Mouse (Mus musculus): ENCODE measurements around the gene Calhm4.

Calhm4 gene

DNA sequence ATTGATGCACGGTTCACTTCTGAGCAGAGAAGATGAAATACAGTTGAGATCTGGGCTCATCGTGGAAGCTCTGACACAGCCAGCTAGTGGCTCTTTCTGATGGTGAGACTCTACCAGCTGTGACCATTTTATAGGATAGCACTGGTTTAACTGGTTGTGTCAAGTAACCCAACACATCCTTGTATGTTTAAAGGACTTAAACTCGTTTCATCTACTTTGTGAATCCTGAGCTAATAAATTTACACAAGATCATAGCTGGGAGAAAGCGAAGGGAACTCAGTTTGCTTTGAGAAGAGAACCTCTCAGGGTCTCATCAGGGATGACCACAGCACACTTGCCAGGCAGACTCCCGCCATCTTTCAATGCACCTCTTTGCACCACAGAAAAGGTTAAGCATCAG is at the start of gene Calhm4:
Gene Calhm4, minus strand, starts transcription at position 101 of the 400 bp plus-strand sequence.
- no peak for ATAC-seq (ENCODE audit: low TSS enrichment)

DNA sequence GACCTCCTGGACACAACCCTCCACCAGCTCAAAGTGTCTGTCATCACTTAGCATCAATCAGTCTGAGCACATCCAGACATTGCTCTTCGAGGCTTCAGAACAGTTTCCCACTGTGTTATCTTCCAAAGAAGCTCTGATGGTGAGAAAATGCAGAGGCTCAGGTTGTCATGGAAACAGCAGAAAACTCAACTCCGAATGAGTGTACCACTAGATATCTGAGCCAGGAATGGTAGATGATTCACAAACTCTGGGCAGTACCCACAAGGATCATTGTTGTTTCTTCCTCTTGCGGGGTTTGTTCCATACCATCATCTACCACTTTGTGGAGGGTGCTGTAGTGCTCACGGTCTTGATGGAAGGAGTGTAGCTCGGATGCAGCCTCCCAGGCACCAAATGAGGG is 47.8 kb upstream of the Calhm4 start:
- peak; percentile 86 for ATAC-seq (ENCODE audit: low TSS enrichment)

- ATAC-seq (ENCODE audit: low TSS enrichment) = no peak
Observed at GRCm38 (mm10) chr10:34090481-34090880, 46.4 kb upstream of the Calhm4 start.

DNA sequence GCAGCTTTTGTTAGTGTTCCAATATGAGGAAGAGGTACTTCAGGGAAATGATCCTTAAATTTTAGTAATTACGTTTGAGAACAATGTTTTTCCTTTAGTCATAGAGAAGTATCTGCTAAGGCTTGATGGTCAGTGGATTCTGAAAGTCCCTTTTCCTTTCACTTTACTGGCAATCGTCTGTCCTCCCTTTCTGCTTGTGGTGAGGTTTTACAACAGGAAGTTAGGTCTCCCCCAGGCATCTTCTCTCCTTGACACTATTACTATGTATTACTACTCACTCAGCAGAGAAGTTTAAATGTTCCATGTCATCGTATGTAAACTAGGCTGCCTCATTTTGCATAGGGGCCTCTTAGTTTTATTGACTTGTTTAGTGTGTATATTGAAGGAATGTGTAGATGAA is 45.4 kb upstream of the Calhm4 start:
- no peak for ATAC-seq (ENCODE audit: low TSS enrichment)

DNA sequence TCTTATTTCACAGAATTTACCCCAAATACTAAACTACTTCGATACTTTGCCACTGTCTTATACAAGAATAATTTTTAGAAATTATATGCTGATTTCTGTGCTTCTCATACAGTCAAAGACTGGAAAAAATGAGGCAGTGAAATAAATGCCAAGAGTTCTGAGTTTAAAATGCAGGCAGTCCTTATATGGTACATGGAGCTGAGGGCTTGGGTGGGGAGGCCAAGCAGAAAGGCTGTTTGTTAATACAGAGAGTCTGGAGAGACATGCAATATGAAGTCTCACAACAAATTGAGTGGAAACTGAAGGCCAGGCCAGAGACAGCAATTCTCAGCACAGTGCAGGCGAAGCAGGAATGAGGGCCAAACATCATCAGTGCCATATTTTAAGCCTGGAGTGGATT is 44.4 kb upstream of the Calhm4 start:
- no peak for ATAC-seq (ENCODE audit: low TSS enrichment)

GRCm38 (mm10) chr10:34086514-34086913 is 42.4 kb upstream of the Calhm4 start:
- ATAC-seq (ENCODE audit: low TSS enrichment) = no peak

GRCm38 (mm10) chr10:34074522-34075200 is 30.6 kb upstream of the Calhm4 start:
- no peak for ATAC-seq (ENCODE audit: low TSS enrichment)

DNA sequence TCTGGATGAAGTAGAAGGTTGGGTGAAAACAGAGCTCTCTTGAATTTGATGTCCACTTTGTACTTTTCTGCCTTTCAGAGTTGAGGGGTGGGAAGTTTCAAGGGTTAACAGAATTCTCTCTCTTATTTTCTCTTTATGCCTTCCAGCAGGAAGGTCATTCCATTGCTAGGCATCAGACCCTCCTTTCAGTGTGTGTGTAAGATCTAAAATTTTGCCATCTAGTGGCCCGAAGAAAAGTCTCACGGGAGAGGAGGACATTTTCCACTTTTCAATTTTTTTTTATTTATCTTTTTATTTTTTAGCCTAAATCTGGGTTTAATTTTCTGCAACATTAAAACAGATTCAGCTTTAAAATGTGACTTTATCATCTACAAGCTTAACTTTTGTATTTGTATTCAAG is 27.5 kb upstream of the Calhm4 start:
- 0 out of 2 replicates have a peak, but pooled peaks have one; percentile 57 for ATAC-seq (ENCODE audit: low TSS enrichment)

DNA sequence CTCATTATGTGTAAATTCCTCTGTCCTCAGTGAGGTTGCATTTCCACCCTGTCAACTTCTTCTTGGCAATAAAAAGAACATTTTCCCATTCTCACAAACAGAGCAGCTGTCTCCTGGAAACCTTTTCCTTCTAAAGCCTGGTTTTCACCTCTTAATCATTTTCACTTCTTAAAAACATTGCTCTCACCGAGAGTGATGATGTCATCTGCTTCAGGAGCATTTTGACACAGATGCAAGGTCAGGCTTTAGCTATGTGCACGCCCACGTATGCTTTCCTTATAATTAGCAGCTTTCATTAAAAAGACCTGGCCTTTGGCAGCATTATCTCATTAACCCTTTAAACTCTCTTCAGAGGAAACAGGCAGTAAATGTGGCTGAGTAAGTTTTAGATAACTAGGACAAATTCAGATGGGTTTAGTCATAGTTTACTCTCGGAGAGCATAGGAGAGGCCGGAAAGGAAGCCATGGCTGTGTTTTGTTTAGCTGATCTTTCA is 26.9 kb upstream of the Calhm4 start:
- 0 out of 2 replicates have a peak, but pooled peaks have one; percentile 31 for ATAC-seq (ENCODE audit: low TSS enrichment)

DNA sequence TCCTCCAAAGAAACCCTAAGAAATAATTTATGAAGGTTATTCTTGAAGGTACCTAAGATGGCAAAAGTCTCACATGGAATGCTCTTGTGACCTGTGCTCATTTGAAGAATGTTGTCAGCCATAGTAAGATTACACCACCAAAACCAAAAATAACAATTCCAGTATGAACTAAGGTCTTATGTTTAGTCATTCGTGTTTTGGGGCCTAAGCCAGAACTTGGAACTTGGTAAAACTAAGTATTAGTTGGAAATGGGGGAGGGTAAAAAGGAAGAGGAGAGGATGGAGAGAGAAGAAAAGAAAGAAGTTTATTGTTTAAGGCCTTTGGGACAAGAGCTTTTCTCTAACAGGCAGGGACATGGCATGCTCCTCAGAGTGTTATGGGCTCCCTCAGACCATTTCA is 25.5 kb upstream of the Calhm4 start:
- no peak for ATAC-seq (ENCODE audit: low TSS enrichment)

GRCm38 (mm10) chr10:34066591-34066990 is 22.5 kb upstream of the Calhm4 start:
- ATAC-seq (ENCODE audit: low TSS enrichment) = no peak

GRCm38 (mm10) chr10:34053987-34054386 is 9.9 kb upstream of the Calhm4 start:
- no peak for ATAC-seq (ENCODE audit: low TSS enrichment)

- ATAC-seq (ENCODE audit: low TSS enrichment) = no peak
Observed at GRCm38 (mm10) chr10:34037401-34037800, 6.7 kb downstream of the Calhm4 start, which contains the start of gene Trappc3l. TSS of gene Trappc3l (plus strand) at chr10:34037597.

GRCm38 (mm10) chr10:34036587-34036986 is 7.5 kb downstream of the Calhm4 start:
- ATAC-seq (ENCODE audit: low TSS enrichment) = peak; percentile 97

GRCm38 (mm10) chr10:34033630-34034305 is 10.3 kb downstream of the Calhm4 start:
- ATAC-seq (ENCODE audit: low TSS enrichment) = peak; percentile 94

DNA sequence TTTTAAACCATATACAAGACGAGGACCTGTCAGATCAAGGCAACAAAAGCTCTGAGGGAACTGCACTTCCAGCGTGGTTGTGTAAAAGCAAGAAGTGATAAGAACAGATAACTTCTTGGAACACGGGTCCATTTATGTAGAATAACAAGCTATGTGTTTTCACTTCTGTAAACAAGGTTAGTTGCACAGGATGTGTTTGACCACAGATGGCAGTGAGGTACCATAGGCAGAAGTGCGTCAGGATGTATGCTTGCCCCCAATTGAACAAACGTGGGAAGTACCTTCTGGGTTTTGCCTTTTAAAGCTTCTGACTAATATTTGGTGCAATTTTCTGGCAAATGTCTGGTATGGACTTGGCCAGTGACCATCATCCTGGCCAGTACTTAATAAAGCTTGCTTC is 13.8 kb downstream of the Calhm4 start:
- no peak for ATAC-seq (ENCODE audit: low TSS enrichment)

DNA sequence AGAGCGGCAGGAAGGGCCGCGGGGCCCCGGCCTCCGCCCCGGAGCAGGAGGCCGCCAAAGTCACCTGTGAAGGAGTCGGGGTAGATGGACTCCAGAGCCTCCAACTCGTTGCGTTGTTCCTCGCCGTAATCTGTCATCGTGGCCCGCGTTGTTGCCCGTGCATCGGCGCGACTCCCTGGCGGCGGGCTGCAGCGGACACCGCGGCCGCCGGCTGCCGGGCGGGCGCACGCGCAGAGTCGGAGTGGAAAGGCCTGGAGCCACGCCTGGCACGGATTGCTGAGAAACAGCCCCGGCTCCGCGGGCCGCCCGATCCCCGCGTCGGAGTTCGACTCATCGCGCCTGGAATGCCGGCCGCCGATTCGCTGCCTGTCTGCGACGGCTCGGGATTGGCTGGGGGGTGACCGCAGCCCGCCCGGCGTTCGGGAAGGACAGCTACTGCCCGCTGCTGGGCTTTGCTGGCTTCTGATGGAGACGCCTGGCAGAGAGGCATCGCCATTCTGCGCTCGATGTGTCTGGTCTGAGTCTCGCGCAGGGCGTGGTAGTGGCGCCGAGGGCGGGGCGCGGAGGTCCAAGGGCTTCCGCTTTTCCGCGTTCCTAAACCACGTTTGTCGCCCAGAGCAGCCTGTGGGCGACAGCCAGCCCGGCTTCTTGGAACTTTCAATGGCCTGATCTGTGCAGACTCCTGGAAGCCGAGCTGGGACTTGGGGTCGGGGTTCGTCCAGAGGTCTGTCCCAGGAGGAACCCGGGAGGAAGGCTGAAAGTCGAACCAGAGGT is 24.6 kb downstream of the Calhm4 start, which contains the start of gene Rwdd1:
Gene Rwdd1, minus strand, starts transcription at position 323 of the 774 bp plus-strand sequence.
- ATAC-seq (ENCODE audit: low TSS enrichment) = peak; percentile 97

DNA sequence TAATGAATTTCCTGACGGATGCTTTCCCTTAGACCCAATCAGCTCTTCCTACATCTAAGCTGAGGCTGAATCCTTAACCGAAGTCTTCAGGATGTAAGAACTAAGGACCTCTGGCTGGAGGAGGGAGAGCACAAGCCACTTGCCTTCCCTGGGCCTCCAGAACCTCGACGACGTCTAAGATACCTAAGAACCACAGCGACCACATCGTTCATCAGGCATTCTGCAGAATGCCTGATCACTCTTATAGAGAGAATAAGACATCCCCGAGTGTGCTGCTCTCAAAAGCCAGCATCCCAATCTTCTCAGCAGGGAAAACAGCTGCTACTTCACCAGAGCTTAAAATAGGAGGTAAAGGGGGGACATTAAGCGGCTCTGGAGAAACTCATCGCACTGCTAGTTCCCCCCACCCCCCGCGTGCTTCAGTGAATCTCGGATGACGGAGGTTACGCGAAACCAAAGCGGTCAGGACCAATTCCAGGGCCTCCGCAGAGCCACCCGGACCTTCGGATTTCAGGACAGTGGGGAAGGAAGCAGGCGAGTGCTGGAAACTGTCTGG is 25.3 kb downstream of the Calhm4 start:
- peak; percentile 42 for ATAC-seq (ENCODE audit: low TSS enrichment)

DNA sequence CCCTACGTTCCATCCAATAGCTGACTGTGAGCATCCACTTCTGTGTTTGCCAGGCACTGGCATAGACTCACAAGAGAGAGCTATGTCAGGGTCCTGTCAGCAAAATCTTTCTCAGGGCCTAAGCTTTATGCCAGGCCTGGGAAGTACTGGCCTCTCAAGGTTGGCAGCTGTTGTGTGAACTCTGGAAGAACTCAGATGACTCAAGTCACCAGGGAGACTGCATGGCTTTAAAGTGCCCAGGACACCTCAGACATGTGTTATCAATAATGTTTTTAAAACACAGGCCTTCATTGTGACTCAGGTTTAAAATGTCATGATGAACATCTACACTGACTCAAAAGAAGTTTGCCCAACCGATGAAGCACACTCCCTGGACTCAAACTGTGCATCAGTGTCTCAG is 30.9 kb downstream of the Calhm4 start:
- ATAC-seq (ENCODE audit: low TSS enrichment) = no peak

DNA sequence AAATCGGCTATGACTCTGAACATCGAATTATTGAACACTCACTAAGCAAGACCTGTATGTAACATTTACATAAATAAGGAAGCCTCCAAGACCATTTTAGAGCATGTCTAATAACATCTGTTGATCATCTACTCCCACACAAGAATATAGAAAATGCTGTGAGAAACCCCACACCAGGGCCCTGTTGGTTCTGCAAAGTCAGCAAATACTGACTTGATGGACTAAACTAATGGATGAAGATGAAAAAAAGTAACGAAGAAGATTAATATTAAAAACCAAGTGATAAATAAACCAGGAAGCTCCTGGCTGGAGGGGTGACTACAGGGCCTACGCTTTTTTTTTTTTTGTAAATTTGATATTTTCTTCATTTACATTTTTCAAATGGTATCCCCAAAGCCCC is 31.5 kb downstream of the Calhm4 start:
- no peak for ATAC-seq (ENCODE audit: low TSS enrichment)

DNA sequence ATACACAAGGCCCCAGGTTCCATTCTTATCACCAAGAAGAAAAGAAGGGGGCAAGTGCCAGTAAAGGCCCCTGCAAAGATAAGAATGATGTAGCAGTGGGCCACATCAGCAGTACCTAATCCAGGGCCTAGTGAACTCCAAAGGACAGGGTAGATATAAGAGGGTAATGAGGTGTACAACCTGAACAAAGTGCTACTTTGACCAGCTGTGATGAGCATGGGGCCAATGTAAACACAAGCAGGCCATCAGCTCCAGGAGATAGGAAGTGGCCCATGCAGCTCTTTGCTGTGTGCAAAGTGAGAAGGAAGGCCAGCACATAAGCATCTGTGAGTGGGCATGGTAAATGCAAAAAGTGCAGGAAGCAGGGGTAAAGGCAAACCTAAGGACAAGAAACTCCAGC is 45.7 kb downstream of the Calhm4 start:
- ATAC-seq (ENCODE audit: low TSS enrichment) = no peak

DNA sequence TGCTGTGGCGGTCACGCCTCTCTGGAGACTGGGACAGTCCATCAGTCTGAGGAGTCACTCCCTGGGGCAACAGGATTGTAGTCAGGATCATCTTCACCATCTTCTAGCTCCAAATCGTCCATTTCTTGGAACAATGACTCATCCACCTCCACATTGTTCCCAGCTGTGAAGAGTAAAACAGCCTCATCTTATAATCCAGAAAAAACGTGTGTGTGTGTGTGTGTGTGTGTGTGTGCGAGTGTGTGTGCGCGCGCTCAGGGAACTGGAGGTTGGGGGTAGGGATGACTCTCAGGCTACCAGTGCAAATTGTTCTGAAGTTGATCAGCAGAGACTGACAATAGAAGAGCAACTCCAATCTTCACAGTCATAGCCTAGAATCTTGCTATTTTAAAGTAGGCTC is 47.4 kb downstream of the Calhm4 start:
- ATAC-seq (ENCODE audit: low TSS enrichment) = peak; percentile 60

All from frontal cortex, adult (tissue).